Mouse (Mus musculus) lung, postnatal 0 days (tissue): ENCODE results near the gene Tmem145.

Source experiments
- CTCF ChIP-seq: IDR thresholded peaks from 2 replicates; pipeline ENCODE4 v1.5.1; 2016; ENCODE audit warnings: antibody characterized with exemption, mild to moderate bottlenecking
- EP300 ChIP-seq: IDR thresholded peaks from 2 replicates; pipeline ENCODE4 v1.6.1; 2016; ENCODE audit warnings: antibody characterized with exemption, mild to moderate bottlenecking, control low read depth

- TF ChIP-seq EP300 (no peak), CTCF (peak; percentile 74)
Observed at GRCm38 (mm10) chr7:25278341-25279075, 27.4 kb upstream of the Tmem145 start.
